Mouse (Mus musculus) heart, adult 2 months (tissue): ENCODE measurements at regions not wholly inside any gene's neighbourhood (a gene's known extent, or its start where the extent isn't known, plus 50 kb on each side); places are given as distances from the start of the nearest gene placed in this dataset.

ENCODE experiments used
- CTCF ChIP-seq: fragments of 200-600 bp; IDR thresholded peaks from 2 replicates; pipeline ENCODE4 v1.8.1; 2022; ENCODE audit warnings: antibody characterized with exemption, mild to moderate bottlenecking, moderate library complexity
- EP300 ChIP-seq: fragments of 200-500 bp; IDR thresholded peaks from 2 replicates; pipeline ENCODE4 v1.6.1; 2011; ENCODE audit warnings: low read depth, low read length, control low read depth; ENCODE audit not compliant: insufficient read depth

DNA sequence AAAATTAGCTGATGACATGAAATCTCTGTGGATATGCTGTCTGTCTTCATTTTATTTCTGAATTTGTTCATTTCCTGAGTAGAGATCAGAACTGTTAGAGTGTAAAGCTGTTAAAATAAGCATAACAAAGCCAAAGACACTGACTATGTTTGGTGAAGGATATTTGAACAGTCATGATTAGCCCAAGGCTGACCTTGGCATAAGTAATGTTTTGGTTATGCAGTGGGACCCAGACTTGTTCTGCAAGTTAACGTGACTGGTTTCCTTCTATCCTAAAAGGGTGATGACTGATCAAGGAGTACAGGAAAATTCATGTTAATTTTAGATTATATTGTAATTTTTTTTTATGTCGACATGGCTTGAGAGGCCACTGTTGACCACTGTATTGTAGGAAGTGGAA, 585.4 kb downstream of the Tfap2b start:
- TF ChIP-seq EP300 (no peak), CTCF (no peak)
